Comparison of ENCODE assay signal across 26 mouse cellular contexts in the genomic region with DNA sequence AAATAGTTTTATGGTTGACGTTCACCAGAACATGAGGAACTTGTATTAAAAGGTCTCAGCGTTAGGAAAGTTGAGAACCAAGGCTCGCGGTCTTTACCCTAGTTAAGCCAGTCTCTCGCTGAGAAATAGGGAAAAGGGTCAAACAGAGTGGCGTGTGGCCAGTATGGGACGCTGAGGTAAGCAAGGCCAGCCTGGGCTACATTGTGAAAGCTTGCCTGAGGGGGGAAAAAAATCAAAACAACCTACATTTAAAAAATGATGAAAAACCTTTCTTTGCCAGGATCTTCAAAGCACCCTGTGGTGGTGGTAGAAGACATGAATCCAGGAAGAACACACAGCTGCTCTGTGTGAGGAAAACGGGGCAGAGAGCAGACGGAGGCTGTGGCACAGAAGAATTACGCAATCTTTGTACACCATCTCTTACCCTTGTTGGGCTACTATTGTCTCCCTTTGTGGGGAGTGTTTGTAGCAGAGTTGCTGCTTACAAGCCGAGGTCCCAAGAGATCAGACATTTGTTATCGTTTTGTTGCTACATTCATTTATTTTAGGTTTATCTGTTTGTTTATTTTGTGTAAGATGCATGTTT. TPM values are rescaled to one million over a fixed set of nuclear protein-coding genes. Genes with fewer than 3 reads are reported as not detected.
A peak's percentile ranks its signal among the peaks of the same experiment; 100 is the strongest.
DNase-seq lines count a peak whose midpoint lies in the region; TF ChIP-seq lines count a peak whose summit lies in the region.
"Had no signal": no experiment of that assay in that cellular context is flagged by ENCODE, and none has a peak within 500 bp of the region (broad histone marks: within the 10 kb centered on the region; RNA-seq: fewer than 3 reads in every experiment).

No protein-coding gene starts in this region.

- no peak overlapping the region for H3K27ac ChIP-seq in liver, adult 2 months (replicated peaks; ENCODE audit: insufficient read depth, low read depth, low read length)
- H3K27ac ChIP-seq in limb, embryonic 10.5 days = no peak overlapping the region
- H3K27ac ChIP-seq: forebrain, embryonic 12.5 days; heart, embryonic 15.5 days; kidney, postnatal 0 days; limb, embryonic 12.5 days; liver, embryonic 14.5 days; lung, embryonic 15.5 days; midbrain, embryonic 10.5 days; neural tube, embryonic 12.5 days; stomach, postnatal 0 days had no signal

- H3K4me3 ChIP-seq in liver, adult 2 months (ENCODE audit: insufficient read depth, low read depth, low read length) = no peak overlapping the region
- H3K4me3 ChIP-seq in C2C12 (ENCODE audit: insufficient read depth, poor library complexity, severe bottlenecking) = no peak overlapping the region
- H3K4me3 ChIP-seq in limb, embryonic 10.5 days = no peak overlapping the region
- H3K4me3 ChIP-seq: forebrain, embryonic 12.5 days; heart, embryonic 15.5 days; limb, embryonic 12.5 days; lung, embryonic 15.5 days; midbrain, embryonic 10.5 days; neural tube, embryonic 12.5 days had no signal

- H3ac ChIP-seq in C2C12 (ENCODE audit: control insufficient read depth, insufficient read length, low read depth) = no peak overlapping the region

- no peaks in the 10 kb centered on the region for H3K79me3 ChIP-seq in C2C12 (ENCODE audit: low read depth)

- H3K4me1 ChIP-seq in liver, adult 2 months (ENCODE audit: control insufficient read depth, insufficient read depth, low read length) = peaks cover 7% of the 10 kb centered on the region
- no peaks in the 10 kb centered on the region for H3K4me1 ChIP-seq in limb, embryonic 10.5 days
- H3K4me1 ChIP-seq: lung, embryonic 15.5 days; midbrain, embryonic 10.5 days; neural tube, embryonic 12.5 days had no signal

- H3K9me3 ChIP-seq in limb, embryonic 10.5 days (replicated peaks) = no peaks in the 10 kb centered on the region
- H3K9me3 ChIP-seq: forebrain, embryonic 12.5 days; G1E; heart, embryonic 15.5 days; limb, embryonic 12.5 days; lung, embryonic 15.5 days; midbrain, embryonic 10.5 days; neural tube, embryonic 12.5 days had no signal

- intact Hi-C loops in left cerebral cortex, postnatal 4 days (cut with DNase I) = no loop called here

- H3K27me3 ChIP-seq in liver, adult 2 months (ENCODE audit: control insufficient read depth, insufficient read depth, low read length) = no peaks in the 10 kb centered on the region
- H3K27me3 ChIP-seq in C2C12 (ENCODE audit: control insufficient read depth, insufficient read depth, insufficient read length) = no peaks in the 10 kb centered on the region
- H3K27me3 ChIP-seq in limb, embryonic 10.5 days (ENCODE audit: low read depth, poor library complexity, severe bottlenecking) = no peaks in the 10 kb centered on the region
- H3K27me3 ChIP-seq: forebrain, embryonic 12.5 days; heart, embryonic 15.5 days; limb, embryonic 12.5 days; lung, embryonic 15.5 days; neural tube, embryonic 12.5 days had no signal

- no peaks in the 10 kb centered on the region for H3K36me3 ChIP-seq in liver, adult 2 months (ENCODE audit: control insufficient read depth, insufficient read depth, low read length)
- H3K36me3 ChIP-seq in C2C12 (ENCODE audit: control insufficient read depth, insufficient read depth) = no peaks in the 10 kb centered on the region
- no peaks in the 10 kb centered on the region for H3K36me3 ChIP-seq in limb, embryonic 10.5 days
- H3K36me3 ChIP-seq: forebrain, embryonic 12.5 days; G1E; heart, embryonic 15.5 days; lung, embryonic 15.5 days; midbrain, embryonic 10.5 days; neural tube, embryonic 12.5 days had no signal

- 25% methylated on average over 12 of the region's 12 CpGs for WGBS in liver, adult 2 months
- 92% methylated on average over 12 of the region's 12 CpGs for WGBS in limb, embryonic 10.5 days

- peaks cover 26% of the 10 kb centered on the region; the same call in 1 of the 2 replicates for H3K79me2 ChIP-seq in liver, adult 2 months (ENCODE audit: control insufficient read depth, insufficient read depth, low read length)
- no peaks in the 10 kb centered on the region for H3K79me2 ChIP-seq in C2C12 (ENCODE audit: control insufficient read depth, insufficient read depth)

- TF ChIP-seq CTCF in liver, adult 2 months (IDR thresholded peaks at IDR 0.05; ENCODE audit: low read depth, low read length) = no peak
- no peak for TF ChIP-seq CTCF in C2C12 (IDR thresholded peaks at IDR 0.05; ENCODE audit: control insufficient read depth, insufficient read depth, insufficient read length)

- peak; percentile 76 for DNase-seq in liver, adult 2 months (ENCODE audit: extremely low read depth, low read depth, low spot score)
- DNase-seq in liver (no peak), 416B (ENCODE audit: low read depth) (peak; percentile 49)
- peak; percentile 2 for DNase-seq in limb, embryonic 10.5 days (ENCODE audit: low spot score)
- DNase-seq in spleen, postnatal 4 days (ENCODE audit: low spot score in 2 of 2) = no peak
- DNase-seq in left cerebral cortex, postnatal 4 days = no peak
- DNase-seq: cerebellum, adult 9-10 months; forebrain, postnatal 0 days; kidney, adult 18-20 months; kidney, postnatal 4 days; layer of hippocampus, adult 9-11 months; right cerebral cortex, adult 18-20 months; spleen, adult 18-20 months; thymus, adult 18-20 months; thymus, postnatal 25 days had no signal

- TF ChIP-seq POLR2A in liver, adult 2 months (IDR thresholded peaks at IDR 0.05; ENCODE audit: extremely low read depth, insufficient read depth, low read length) = no peak

- no peak overlapping the region for H3K9ac ChIP-seq in liver, adult 2 months (ENCODE audit: low read depth, low read length)
- H3K9ac ChIP-seq: forebrain, embryonic 12.5 days; forebrain, postnatal 0 days; heart, embryonic 15.5 days; limb, embryonic 12.5 days; liver, embryonic 14.5 days; lung, embryonic 15.5 days; neural tube, embryonic 12.5 days had no signal

TF ChIP-seq in C2C12, 6 proteins besides CTCF, POLR2A, EP300 and RAD21:
- TF ChIP-seq USF1 (IDR thresholded peaks at IDR 0.05; ENCODE audit: low read depth) (no peak), CEBPB (IDR thresholded peaks at IDR 0.05; ENCODE audit: low read depth) (peak; percentile 30)

RNA-seq across cellular contexts. Expression of gene Mccc2, which starts 9.4 kb away (rescaled TPM):
- total RNA-seq in liver, adult 2 months (2014; rRNA removed) = 84.3 and 107 TPM in 2 replicates
- 45.1 and 48.2 TPM in 2 replicates for polyA plus RNA-seq in liver, adult 2 months (2012; rRNA removed)
- polyA plus RNA-seq in C2C12 (2012; fragmentation: generic; extraction: Trizol) = 7.8 TPM
- polyA plus RNA-seq in limb, embryonic 10.5 days (2016; fragmentation: Nextera tagmentation; extraction: Ambion mirVana) = 46.0 and 48.3 TPM in 2 replicates
- 10 to 100 TPM; 29.1 to 34.0 TPM for total RNA-seq in left cerebral cortex, postnatal 4 days (2021)

Comparison
In these comparisons a context has a peak if more than half of its experiments do, and no peak if none do; other contexts are left out.
1. DNase-seq: peak in liver, adult 2 months (single experiment), 416B (single experiment) and limb, embryonic 10.5 days (single experiment); none in liver (single experiment), spleen, postnatal 4 days (0 of 2) and left cerebral cortex, postnatal 4 days (single experiment).